Mouse (Mus musculus) cortical plate, adult 2 months (tissue): ENCODE results near the gene Zfp93. TPM values are rescaled to one million over a fixed set of nuclear protein-coding genes. Genes with fewer than 3 reads are reported as not detected.
A peak's percentile ranks its signal among the peaks of the same experiment; 100 is the strongest.

Experiments used
- H3K27ac ChIP-seq: fragments of 200-500 bp; 2 replicates; pipeline ENCODE4 v1.5.1; 2012; ENCODE audit warnings: low read length, control low read depth, inconsistent platforms; ENCODE audit not compliant: insufficient read depth
- H3K4me1 ChIP-seq: fragments of 200-500 bp; 2 replicates; pipeline ENCODE4 v1.6.1; 2011; ENCODE audit warnings: low read length; ENCODE audit not compliant: control insufficient read depth, insufficient read depth
- H3K4me3 ChIP-seq: fragments of 200-500 bp; 2 replicates; pipeline ENCODE4 v1.5.1; 2011; ENCODE audit warnings: mild to moderate bottlenecking, low read length, control low read depth; ENCODE audit not compliant: insufficient read depth
- CTCF ChIP-seq: fragments of 200-500 bp; IDR thresholded peaks from 2 replicates; pipeline ENCODE4 v1.5.1; 2011; ENCODE audit warnings: mild to moderate bottlenecking, control low read depth, low read length; ENCODE audit not compliant: insufficient read depth; ENCODE audit errors: extremely low read depth
- POLR2A ChIP-seq: fragments of 200-500 bp; IDR thresholded peaks from 2 replicates; pipeline ENCODE4 v1.6.1; 2011; ENCODE audit warnings: mild to moderate bottlenecking, low read length, control low read depth; ENCODE audit not compliant: insufficient read depth; ENCODE audit errors: extremely low read depth
- polyA plus RNA-seq: library from polyadenylated mRNA; depleted of rRNA; stranded (reverse); fragments of >200 nt; gene quantifications from 2 replicates; pipeline ENCODE4 v1.2.3, GENCODE M21; 2012

Zfp93 gene
- polyA plus RNA-seq, 1 experiment, result 9.2 TPM

DNA sequence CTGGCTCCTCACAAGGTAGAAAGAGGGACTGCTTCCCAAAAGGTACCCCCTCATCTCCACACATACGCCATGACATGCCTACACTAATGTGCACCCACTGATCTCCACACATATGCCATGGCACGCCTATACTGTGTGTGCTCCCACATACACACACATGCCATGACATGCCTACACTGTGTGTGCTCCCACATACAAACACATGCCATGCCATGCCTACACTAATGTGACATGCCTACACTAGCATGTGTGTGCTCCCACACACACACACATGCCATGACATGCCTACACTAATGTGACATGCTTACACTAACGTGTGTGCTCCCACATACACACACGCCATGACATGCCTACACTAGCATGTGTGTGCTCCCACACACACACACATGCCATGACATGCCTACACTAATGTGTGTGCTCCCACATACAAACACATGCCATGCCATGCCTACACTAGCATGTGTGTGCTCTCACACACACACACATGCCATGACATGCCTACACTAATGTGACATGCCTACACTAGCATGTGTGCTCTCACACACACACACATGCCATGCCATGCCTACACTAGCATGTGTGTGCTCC, 20.0 kb downstream of the Zfp93 start:
- no peak for TF ChIP-seq CTCF
- no peak for TF ChIP-seq POLR2A
- no peaks in the 10 kb centered on the region for H3K4me1 ChIP-seq
- H3K4me3 ChIP-seq, result no peak overlapping the region
- H3K27ac ChIP-seq, result no peak overlapping the region

DNA sequence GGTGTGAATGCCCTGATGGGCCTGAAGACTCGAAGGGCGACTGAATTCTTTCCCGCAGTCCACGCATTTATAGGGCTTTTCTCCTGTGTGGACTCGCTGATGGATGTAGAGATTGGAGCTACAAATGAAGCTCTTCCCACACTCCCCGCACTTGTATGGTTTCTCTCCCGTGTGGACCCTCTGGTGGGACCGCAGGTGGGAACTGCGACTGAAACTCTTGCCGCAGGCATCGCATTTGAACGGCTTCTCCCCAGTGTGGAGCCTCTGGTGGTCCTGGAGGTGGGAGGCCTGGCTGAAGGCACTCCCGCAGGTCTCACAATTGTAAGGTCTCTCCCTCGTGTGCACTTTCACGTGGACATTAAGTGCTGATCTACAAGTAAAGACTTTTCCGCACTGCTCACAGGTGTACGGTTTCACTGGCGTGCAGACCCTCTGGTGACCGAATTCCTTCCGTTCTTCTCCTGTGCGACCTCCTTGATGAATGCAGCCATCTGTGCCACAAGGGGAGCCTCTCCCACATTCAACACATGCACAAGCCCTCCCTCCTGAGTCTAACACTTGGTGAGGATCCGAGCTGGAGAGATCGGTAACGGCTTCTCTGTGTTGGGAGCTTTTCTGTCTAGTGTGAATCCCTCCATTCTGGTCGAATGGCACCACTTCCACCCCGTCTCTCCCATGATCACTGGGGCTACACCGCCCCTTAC, 21.3 kb downstream of the Zfp93 start:
- no peak for TF ChIP-seq POLR2A
- no peak for TF ChIP-seq CTCF
- H3K4me3 ChIP-seq, result no peak overlapping the region
- H3K4me1 ChIP-seq, result no peaks in the 10 kb centered on the region
- H3K27ac ChIP-seq, result no peak overlapping the region

DNA sequence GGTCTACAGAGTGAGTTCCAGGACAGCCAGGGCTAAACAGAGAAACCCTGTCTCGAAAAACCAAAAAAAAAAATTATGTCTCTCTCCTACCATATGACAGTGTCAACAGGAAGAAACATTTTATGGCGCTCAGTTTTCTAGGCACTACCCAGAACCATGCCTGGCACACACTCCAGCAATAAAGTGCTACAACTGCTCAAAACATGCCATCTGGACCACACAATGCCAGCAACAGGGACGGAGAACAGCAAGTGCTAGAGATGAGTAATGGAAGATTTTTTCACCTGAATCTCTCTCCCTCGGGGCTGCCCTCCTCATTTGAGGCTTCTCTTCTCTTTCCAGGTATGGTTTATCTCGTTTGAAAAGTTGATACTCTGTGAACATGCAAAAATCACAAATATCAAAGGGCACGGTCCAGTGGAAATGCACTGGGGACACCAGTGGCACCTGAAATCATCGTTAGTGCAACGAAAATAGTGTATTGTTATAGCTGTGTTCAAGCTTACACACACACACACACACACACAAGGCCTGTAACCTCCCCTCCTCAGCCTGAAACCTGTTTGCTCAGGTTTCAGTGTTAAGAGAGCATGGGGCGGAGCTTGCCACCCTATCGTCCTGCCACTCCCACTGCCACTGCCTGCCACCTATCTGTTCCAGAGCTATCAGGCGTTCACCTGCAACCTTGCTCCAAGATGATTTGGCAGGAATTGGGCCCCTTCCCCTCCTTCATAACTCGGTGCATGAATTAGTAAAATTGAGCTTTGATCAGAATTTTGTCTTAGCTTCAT, 23.0 kb downstream of the Zfp93 start:
- no peaks in the 10 kb centered on the region for H3K4me1 ChIP-seq
- H3K4me3 ChIP-seq, result no peak overlapping the region
- no peak for TF ChIP-seq CTCF
- no peak for TF ChIP-seq POLR2A
- no peak overlapping the region for H3K27ac ChIP-seq

DNA sequence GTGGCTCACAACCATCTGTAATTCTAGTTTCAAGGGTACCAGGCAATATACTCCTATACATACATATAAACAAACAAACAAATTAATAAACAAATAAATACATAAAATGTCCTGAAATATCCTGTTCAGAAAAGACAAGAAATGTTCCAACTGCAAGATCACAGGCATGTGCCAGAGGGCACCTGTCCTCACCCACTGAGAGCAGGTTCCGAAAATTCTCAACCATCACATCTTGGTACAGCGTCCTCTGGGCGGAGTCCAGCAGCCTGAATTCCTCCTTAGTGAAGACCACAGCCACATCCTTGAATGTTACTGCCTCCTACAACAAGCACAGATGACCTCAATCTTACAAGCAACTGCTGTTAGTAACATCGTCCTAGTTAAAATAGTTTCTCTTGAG, 24.5 kb downstream of the Zfp93 start:
- Histone ChIP-seq H3K4me3 (no peak overlapping the region), H3K27ac (no peak overlapping the region), H3K4me1 (no peaks in the 10 kb centered on the region)
- TF ChIP-seq CTCF (no peak), POLR2A (no peak)

DNA sequence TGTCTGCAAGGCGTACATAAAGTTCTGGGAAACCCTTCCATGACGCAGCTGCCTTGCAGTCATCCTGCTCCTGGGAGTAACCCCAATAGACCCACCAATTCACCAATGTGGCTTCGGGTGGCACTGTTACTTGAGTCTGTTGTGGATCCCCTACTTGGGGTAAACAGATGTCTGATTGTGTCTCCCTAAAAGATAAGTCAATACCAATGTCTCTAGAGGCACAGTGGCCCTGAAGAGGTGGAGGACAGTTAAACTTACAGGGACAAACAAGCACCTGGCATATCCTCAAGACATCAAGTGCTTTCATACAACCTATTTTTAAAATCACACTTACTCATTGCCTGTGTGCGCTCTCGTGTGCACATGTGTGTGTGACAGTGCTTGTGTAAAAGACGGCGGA, 25.2 kb downstream of the Zfp93 start:
- TF ChIP-seq POLR2A, result no peak
- no peak for TF ChIP-seq CTCF
- H3K4me3 ChIP-seq, result no peak overlapping the region
- no peaks in the 10 kb centered on the region for H3K4me1 ChIP-seq
- no peak overlapping the region for H3K27ac ChIP-seq

DNA sequence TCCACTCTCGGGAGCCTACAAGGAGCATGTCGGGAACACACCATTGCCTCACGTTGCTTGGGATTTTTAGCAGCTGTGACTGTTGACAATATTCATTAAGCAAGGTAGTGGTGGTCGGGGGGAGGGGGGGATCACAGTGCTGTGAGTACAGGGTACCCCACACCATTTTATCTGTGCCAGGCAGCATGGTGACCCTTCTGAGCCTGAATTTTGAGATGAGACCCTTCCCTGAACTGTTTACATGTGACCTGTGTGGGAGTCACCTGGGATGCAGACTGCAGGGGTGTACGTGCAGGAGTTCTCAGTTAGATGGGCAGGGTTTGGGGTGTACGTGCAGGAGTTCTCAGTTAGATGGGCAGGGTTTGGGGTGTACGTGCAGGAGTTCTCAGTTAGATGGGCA, 26.2 kb downstream of the Zfp93 start:
- Histone ChIP-seq H3K27ac (no peak overlapping the region), H3K4me1 (no peaks in the 10 kb centered on the region), H3K4me3 (no peak overlapping the region)
- TF ChIP-seq CTCF (no peak), POLR2A (no peak)

DNA sequence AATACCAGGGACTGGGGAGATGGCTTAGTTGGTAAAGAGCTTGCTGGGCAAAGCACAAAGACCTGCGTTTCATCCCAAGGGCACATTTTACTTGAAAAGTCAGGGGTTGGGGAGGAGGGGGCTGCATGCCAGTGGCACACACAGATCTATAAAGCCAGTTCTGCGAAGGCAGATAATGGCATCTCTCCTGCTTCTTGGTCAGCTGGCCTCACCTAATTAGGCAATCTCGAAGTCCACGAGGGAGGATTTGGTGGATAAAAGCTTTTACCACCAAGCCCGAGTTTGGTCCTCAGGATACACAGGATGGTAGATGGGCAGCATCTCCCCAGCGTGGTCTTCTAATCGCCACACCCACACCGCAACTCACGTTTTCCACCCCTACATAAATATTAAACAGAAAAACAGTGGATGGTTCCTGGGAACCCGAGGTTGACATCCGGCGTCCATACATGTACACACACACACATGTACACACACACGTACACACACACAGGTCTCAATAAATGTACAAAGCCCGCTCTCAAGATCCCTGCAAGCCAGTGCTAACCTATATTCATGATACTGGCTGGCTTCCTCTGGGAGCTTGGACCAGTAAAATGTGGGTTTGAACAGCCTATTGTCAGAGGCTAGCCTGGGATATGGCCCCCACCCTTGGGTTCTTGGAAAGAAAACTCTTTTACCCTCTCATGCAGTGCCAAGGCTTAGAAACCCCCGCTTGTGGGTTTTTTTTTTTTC, 27.3 kb downstream of the Zfp93 start:
- Histone ChIP-seq H3K4me1 (no peaks in the 10 kb centered on the region), H3K4me3 (no peak overlapping the region), H3K27ac (no peak overlapping the region)
- TF ChIP-seq POLR2A (no peak), CTCF (no peak)

DNA sequence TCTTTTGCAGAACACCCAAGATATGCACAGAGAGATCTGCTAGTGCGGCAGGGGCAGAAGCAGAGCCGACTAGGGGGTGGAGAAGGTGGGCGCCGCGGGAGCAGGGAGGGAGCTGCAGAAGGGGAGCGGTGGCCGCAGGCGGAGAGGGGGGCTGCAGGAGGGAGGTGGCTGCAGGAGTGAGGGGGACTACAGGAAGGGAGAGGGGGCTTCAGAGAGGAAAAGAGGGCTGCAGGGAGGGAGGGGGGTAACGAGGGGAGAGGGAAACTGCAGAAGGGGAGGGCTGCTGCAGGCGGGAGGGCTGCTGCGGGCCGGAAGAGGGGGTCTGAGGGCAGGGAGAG, 28.4 kb downstream of the Zfp93 start:
- Histone ChIP-seq H3K27ac (no peak overlapping the region), H3K4me1 (no peaks in the 10 kb centered on the region), H3K4me3 (peak overlapping the region; percentile 87)
- TF ChIP-seq CTCF (no peak), POLR2A (no peak)

DNA sequence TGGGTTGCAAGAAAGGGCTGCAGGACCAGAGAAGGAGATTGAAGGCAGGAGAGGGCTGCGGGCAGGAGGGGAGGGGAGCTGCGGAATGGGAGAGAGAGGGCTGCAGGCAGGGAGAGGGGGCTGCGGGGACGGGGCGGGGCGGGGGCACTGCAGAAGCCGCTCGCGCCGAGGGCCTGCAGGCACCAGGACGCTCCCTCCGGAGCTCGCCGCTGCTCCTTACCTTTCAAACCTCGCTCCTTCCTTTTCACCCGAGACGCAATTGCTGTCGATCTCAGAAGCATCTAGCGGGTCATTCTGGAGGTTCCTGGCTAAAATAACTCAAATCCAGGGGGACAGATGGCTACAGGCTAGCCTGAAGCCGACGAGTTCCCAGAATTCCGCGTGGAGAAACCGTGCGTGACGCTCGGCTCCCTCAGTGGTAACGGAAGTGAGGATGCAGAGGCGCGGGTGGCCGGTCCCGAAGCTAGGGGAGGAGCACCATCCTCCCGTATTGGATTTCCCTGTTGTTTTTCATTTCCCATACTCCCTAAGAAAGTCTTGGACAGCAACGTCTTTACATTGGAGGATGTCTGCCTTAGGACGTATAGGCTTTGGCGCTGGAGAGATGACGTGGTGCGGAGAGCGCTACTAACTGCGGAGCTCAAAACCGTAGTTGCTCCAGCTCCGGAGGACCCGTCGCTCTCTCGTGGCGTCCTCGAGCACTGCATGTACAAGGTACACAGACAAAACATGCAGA, 28.9 kb downstream of the Zfp93 start:
- TF ChIP-seq CTCF (no peak), POLR2A (peak; percentile 79)
- Histone ChIP-seq H3K27ac (no peak overlapping the region), H3K4me3 (peak overlapping the region; percentile 87), H3K4me1 (no peaks in the 10 kb centered on the region)
